Mouse (Mus musculus) intestine, postnatal 0 days (tissue): ENCODE results near the gene Aurkb. TPM values are rescaled to one million over a fixed set of nuclear protein-coding genes. Genes with fewer than 3 reads are reported as not detected.

Experiments used
- ATAC-seq: fragments of 200-750 bp; cut with Nextera tagmentation; 2 replicates; pipeline ENCODE4 v1.8.0; 2017; ENCODE audit warnings: mild to moderate bottlenecking, moderate TSS enrichment, moderate library complexity
- H3K27ac ChIP-seq: fragments of 300-500 bp; sonication (generic); 2 replicates; pipeline ENCODE4 v1.5.1; 2014; ENCODE audit warnings: mild to moderate bottlenecking, low read depth, low read length, moderate library complexity
- H3K27me3 ChIP-seq: fragments of 300-500 bp; sonication (generic); replicated peaks from 2 replicates; pipeline ENCODE4 v1.6.1; 2014; ENCODE audit warnings: low read length, mixed read lengths; ENCODE audit not compliant: control insufficient read depth, insufficient read depth
- H3K36me3 ChIP-seq: fragments of 300-500 bp; sonication (generic); 2 replicates; pipeline ENCODE4 v1.6.1; 2014; ENCODE audit warnings: mild to moderate bottlenecking, moderate library complexity; ENCODE audit not compliant: control insufficient read depth, insufficient read depth
- H3K4me1 ChIP-seq: fragments of 300-500 bp; sonication (generic); replicated peaks from 2 replicates; pipeline ENCODE4 v1.6.1; 2014; ENCODE audit warnings: antibody characterized with exemption, low read length, mixed read lengths; ENCODE audit not compliant: control insufficient read depth, insufficient read depth
- H3K4me2 ChIP-seq: fragments of 300-500 bp; sonication (generic); replicated peaks from 2 replicates; pipeline ENCODE4 v1.6.1; 2014; ENCODE audit warnings: low read depth, mild to moderate bottlenecking, moderate library complexity
- H3K4me3 ChIP-seq: fragments of 300-500 bp; sonication (generic); 2 replicates; pipeline ENCODE4 v1.5.1; 2014; ENCODE audit warnings: low read depth, low read length
- H3K9ac ChIP-seq: fragments of 300-500 bp; sonication (generic); 2 replicates; pipeline ENCODE4 v1.6.1; 2014; ENCODE audit warnings: mild to moderate bottlenecking, low read depth, low read length
- H3K9me3 ChIP-seq: fragments of 300-500 bp; sonication (generic); 2 replicates; pipeline ENCODE4 v1.6.1; 2016; ENCODE audit warnings: mixed run types; ENCODE audit not compliant: control insufficient read depth
- CTCF ChIP-seq: sonication (generic); IDR thresholded peaks from 2 replicates; pipeline ENCODE4 v1.5.1; 2016; ENCODE audit warnings: low read depth, mild to moderate bottlenecking, control low read depth, antibody characterized with exemption, moderate library complexity
- WGBS: fragments of 180-500 bp; shearing (Covaris S2); extraction: QIAGEN DNeasy Blood & Tissue Kit; methylation state at CpG from one replicate; pipeline ENCODE4 v1.1.7; 2014; 5-methylcytosine and 5-hydroxymethylcytosine counted together
- polyA plus RNA-seq: library from polyadenylated mRNA; unstranded; fragments of >200 nt; fragmentation: Nextera tagmentation; extraction: Ambion mirVana; gene quantifications from 2 replicates; pipeline ENCODE4 v1.2.1, GENCODE M21; 2015

Aurkb gene
- polyA plus RNA-seq, 1 experiment from 2014 or later = 24.3 TPM

DNA sequence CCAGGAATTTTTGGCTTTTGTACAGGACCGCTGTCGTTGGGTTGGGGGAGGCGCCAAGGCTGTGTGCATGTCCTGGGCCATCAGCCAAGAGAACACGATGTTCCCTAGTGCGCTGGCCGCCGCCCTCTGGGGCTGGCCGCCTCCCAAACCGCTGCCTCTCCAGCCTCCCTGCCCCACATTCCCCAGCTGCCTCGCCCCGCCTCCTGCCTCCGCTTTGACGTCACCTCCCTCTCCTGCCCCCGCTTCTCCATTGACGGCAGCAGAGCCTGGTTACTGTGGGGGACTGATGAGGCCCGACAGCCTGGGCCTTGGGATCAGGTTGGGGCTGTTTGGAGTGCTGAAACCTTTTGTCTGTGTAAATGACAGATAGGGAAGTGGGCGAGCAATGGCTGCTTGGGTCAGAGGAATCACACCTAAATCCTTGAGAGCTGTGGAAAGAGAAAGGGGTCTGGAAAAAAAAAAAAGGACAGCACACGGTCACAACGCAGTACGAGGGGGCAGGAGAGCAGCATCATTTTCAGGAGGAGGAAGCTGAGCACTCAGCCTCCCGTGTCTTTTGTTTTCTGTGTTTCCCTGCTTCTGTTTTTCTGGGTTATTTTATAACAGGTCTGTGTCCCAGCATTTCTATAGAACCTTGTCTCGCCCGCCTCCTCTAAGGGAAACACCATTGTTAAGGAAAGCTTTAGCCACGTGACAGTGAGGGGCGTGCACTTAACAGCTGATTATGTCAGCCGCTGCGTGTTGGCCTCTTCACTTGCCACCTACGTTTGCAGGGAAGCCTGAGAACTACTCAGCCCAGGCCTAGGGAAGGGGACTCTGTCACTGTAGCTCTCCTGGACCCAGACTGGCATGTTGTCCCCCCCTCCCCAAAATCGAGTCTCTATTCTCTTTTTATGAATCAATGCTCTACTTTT lies 51.8 kb downstream of the Aurkb start:
- Histone ChIP-seq H3K4me2 (peak overlapping the region; percentile 85), H3K27ac (peak overlapping the region; percentile 99), H3K9me3 (no peaks in the 10 kb centered on the region), H3K9ac (peak overlapping the region; percentile 96), H3K36me3 (peaks cover 22% of the 10 kb centered on the region), H3K4me3 (peak overlapping the region; percentile 81), H3K4me1 (peaks cover 11% of the 10 kb centered on the region; the same call in 1 of the 2 replicates), H3K27me3 (no peaks in the 10 kb centered on the region)
- TF ChIP-seq CTCF = no peak
- WGBS = under 1% methylated on average over 29 of the region's 29 CpGs
- ATAC-seq = peak; percentile 69

DNA sequence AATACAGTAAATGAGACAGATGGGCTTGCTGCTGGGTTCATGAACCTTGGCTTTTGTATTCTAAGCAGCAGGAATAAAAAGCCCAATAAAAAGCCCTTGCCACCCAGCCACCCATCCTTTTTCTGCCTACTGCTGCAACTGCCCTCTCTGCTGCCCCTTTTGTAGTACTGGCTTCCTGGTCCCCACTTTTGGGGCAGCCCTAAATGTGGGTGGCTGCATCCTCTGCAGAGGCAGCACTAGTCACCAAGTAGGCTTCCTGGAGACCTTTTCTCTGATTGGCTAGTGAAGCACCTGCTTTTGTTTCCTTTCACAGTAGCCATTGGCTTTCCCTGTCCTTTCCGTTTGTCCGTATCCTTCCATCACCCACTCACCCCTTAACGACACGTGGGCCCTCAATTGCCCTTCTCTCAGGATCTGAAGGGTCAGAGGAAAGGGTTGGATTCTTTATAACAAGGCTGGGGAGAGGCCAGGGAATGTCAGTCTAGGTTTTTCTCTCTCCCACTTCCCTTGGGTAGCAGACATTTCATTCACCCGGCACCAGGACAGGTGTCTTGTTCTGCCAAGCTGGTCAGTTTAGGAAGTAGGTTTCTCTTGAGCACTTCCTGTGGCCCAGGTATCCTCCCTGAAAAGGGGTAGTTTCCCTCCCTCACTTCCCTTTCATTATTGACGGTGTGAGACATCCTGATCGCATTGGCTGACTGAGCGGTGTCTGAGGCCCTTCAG lies 52.8 kb downstream of the Aurkb start:
- Histone ChIP-seq H3K27ac (peak overlapping the region; percentile 99), H3K36me3 (peaks cover 31% of the 10 kb centered on the region), H3K27me3 (no peaks in the 10 kb centered on the region), H3K4me1 (peaks cover 11% of the 10 kb centered on the region; the same call in 1 of the 2 replicates), H3K4me2 (peak overlapping the region; percentile 85), H3K4me3 (peak overlapping the region; percentile 56), H3K9ac (peak overlapping the region; percentile 96), H3K9me3 (no peaks in the 10 kb centered on the region)
- ATAC-seq = no peak
- 21% methylated on average over 8 of the region's 8 CpGs for WGBS
- no peak for TF ChIP-seq CTCF

- H3K4me2 ChIP-seq = peak overlapping the region; percentile 85
- H3K4me1 ChIP-seq = peaks cover 11% of the 10 kb centered on the region; the same call in 1 of the 2 replicates
- H3K9me3 ChIP-seq = no peaks in the 10 kb centered on the region
- H3K9ac ChIP-seq = peak overlapping the region; percentile 84
- 1% methylated on average over 19 of the region's 19 CpGs for WGBS
- H3K36me3 ChIP-seq = peaks cover 36% of the 10 kb centered on the region
- ATAC-seq = peak; percentile 35
- H3K4me3 ChIP-seq = peak overlapping the region; percentile 56
- H3K27me3 ChIP-seq = no peaks in the 10 kb centered on the region
- TF ChIP-seq CTCF = no peak
- H3K27ac ChIP-seq = peak overlapping the region; percentile 99
Measured at GRCm38 (mm10) chr11:69098762-69099091, 53.3 kb downstream of the Aurkb start.

- Histone ChIP-seq H3K27me3 (no peaks in the 10 kb centered on the region), H3K4me1 (peaks cover 9% of the 10 kb centered on the region; the same call in 1 of the 2 replicates), H3K27ac (peak overlapping the region; percentile 99), H3K36me3 (peaks cover 43% of the 10 kb centered on the region), H3K4me3 (peak overlapping the region; percentile 56), H3K9ac (peak overlapping the region; percentile 84), H3K4me2 (peak overlapping the region; percentile 85), H3K9me3 (no peaks in the 10 kb centered on the region)
- WGBS = 1% methylated on average over 22 of the region's 22 CpGs
- ATAC-seq = no peak
- no peak for TF ChIP-seq CTCF
Measured at GRCm38 (mm10) chr11:69099177-69099914, 53.9 kb downstream of the Aurkb start.

- Histone ChIP-seq H3K27ac (peak overlapping the region; percentile 99), H3K4me1 (peaks cover 9% of the 10 kb centered on the region; the same call in 1 of the 2 replicates), H3K9ac (peak overlapping the region; percentile 84), H3K4me2 (peak overlapping the region; percentile 85), H3K9me3 (no peaks in the 10 kb centered on the region), H3K36me3 (peaks cover 48% of the 10 kb centered on the region), H3K4me3 (peak overlapping the region; percentile 56), H3K27me3 (no peaks in the 10 kb centered on the region)
- WGBS = 2% methylated on average over 23 of the region's 23 CpGs
- ATAC-seq = no peak
- peak; percentile 37 for TF ChIP-seq CTCF
Measured at GRCm38 (mm10) chr11:69099915-69100345, 54.5 kb downstream of the Aurkb start.
